Mouse (Mus musculus): ENCODE results near the gene Sema3f.

Gene Sema3f

GRCm38 (mm10) chr9:107662342-107662741 lies 47.9 kb downstream of the Sema3f start:
- no peak for DNase-seq (ENCODE audit: low spot score)

GRCm38 (mm10) chr9:107660777-107661176 lies 49.5 kb downstream of the Sema3f start:
- DNase-seq (ENCODE audit: low spot score), result no peak

DNA sequence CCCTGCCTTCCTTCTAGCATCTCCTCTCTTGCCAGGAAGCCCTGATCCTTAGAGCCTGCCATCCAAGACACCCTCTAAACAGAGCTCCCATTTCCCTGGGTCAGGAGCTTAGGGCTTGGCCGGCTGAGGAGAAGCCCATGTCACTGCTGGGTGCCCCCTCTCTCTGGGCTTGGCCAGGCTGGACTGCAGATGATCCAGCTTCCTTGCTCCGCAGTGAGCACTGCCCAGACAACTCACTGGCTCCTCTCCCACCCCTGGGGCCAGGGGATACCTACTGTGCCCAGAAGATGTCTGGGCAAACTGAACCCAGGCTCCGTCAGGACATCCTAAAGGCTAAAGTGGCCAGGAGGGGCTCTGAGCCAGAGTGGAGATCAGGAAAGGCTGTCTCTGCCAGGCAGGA lies 50.3 kb downstream of the Sema3f start:
- DNase-seq (ENCODE audit: low spot score), result no peak

DNA sequence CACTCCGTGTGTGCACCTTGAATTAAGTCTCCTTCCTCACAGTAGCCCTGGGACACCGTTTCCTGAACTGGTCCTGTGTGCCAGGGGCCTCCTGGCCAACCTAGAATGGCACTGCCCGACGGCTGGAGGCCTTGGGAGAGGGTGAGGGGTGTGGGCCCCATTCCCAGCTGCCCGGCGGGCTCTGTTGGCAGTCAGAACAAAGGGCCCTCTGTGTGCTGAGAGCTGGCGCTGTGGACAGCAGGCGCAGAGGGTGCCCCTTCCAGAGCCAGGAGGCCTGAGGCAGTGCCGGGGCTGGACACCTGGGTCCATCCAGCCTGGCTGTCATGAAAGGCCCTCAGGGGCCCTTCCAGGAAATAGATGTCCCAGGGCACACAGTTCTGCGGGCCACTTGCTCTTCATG lies 50.7 kb downstream of the Sema3f start:
- no peak for DNase-seq (ENCODE audit: low spot score)

DNA sequence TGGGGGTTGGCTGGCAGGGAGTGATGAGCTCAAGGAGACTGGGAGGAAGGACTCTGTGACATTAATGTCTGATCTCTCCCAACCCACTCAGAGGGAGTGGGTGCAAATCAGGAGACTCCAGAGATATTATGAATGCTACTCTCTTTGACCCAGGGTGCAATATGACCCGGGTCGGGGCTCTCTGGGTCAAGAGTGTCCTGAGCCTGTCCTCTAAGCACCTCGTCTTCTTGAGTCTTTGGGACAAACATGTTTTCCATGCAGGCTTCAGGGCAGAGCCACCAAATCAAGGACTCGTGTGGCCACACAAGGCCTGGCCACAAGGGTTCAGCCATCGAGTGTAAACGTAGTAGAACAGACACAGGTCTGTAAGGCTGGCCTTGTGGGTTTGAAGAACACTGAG lies 52.2 kb downstream of the Sema3f start:
- DNase-seq (ENCODE audit: low spot score), result no peak

GRCm38 (mm10) chr9:107657144-107657543 lies 53.1 kb downstream of the Sema3f start:
- no peak for DNase-seq (ENCODE audit: low spot score)

DNA sequence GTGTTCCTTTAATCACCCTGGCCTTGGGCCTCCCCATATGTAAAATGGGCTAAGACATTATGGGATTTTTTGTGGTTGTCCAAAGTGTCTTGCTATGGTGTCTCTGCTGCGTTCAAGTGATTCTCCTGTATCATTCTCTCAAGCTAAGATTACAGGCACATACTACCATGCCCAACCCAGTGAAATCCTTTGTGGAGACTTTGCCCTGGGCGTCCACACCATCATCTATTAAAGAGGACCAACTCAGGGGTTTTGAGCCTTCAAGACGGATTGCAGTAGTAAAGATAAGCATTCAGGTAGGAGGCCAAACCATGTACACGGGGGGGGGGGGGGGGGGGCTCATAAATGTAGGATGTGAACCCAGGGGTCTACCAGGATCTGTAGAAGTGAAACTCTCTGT lies 55.7 kb downstream of the Sema3f start:
- DNase-seq (ENCODE audit: low spot score), result no peak

DNA sequence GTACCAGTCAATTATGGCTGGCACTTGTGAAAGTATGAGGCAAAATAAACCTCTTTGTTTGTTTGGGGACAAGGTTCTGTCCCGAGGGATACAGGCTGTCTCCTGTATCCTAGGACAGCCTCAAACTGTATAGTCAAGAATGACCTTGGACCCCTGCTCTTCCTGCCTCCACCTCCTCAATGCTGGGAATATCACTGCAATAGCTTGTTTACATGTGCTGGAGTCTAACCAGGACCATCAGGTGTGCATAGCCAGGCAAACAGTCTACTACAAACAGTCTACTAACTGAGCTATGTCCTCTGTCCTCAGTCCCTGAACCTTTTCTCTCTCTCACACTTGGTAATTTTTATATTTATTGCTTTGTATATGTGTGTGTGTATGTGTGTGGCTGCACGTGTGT lies 56.8 kb downstream of the Sema3f start:
- DNase-seq (ENCODE audit: low spot score), result no peak

DNA sequence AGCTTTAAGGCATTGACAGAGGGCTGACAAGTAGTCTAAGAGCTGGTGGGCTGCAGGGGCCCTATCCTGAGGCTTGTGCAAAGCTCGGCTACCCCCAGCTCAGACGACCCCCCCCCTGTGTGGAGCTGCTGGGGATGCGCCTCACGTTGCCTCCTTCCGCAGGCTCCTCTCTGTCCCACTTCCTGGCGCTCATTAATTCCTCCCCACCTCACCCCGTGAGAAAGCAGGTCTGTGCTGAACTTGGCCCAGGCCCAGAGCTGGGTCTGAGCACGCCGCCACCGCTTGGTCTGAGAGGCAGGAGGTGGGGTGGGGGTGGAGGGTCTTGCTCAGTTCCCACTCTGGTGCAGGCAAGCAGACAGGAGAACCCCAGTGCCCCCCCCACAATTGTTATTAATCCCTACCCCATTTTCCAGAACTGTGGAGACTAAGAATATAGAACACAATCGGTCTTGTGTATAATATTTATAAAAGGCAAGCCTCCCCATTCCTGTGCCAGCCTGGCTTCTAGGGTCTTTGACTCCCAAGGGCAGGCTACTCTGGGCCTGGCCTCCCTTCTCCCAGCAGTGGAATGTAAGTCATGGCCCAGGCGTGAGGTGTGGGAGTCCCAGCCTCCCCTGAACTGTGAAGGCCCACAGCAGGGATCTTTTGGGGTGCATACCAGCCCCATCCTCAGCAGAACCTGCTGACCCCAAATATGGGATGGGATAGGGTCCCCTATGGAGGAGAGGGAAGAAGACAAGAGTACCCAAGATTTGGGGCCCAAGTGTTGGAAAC lies 59.4 kb downstream of the Sema3f start:
- DNase-seq (ENCODE audit: low spot score), result no peak

DNA sequence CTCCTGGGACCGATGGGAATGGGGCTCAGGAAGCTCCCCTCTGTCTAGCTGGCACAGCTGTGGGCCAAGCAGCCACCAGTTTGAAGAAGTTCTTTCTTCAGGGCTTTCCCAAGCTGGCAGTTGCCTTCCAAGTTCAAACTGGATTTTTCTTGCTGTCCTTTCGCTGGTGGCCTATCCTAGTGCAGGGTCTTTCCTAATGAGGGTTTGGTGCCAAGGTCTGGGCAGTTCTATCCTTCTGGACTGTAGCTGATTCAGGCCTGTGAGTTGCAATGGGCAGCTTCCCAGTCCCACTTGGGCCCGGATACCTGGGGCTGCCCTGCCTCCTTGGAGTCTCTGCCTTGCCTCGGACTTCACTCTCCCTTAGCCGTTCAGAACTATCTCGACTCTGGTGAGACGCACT lies 60.0 kb downstream of the Sema3f start:
- no peak for DNase-seq (ENCODE audit: low spot score)

DNA sequence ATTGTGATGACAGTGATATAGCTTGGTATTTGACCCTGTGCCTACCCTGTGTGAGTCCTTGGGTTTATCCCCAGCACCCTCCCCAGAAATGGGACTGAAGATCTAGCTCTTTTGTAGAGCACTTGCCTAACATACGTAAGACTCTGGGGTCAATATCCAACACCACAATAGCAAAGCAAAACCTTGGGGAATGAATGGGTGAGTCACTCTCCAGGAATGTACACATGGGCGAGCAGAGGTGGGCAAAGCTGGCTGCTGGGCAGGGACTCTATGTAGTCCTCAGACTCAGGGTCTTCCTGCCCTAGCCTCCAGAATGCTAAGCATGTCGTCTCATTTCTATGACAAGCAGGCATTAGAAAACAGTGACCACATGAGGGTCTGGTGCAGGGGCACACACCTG lies 61.5 kb downstream of the Sema3f start:
- no peak for DNase-seq (ENCODE audit: low spot score)

GRCm38 (mm10) chr9:107646975-107647374 lies 63.3 kb downstream of the Sema3f start:
- DNase-seq (ENCODE audit: low spot score), result no peak

DNA sequence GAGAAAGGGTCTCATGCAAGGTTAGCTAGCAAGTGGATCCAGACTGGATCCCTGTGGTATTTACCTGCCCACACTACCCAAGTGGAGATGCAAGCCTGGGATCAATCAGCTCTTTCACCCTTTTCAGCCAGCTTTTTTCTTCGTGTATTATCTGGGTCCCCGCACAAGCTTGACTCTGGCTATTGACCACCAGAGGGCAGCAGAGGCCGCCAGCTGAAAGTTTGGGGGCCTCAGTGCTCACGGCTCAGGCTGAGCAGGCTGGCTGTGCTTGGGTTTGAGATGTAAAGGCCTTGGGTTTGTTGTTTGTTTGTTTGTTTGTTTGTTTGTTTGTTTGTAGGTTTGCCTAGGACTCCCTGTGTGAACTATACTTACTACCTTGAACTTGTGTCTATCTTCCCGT lies 64.7 kb downstream of the Sema3f start:
- DNase-seq (ENCODE audit: low spot score), result peak; percentile 77

DNA sequence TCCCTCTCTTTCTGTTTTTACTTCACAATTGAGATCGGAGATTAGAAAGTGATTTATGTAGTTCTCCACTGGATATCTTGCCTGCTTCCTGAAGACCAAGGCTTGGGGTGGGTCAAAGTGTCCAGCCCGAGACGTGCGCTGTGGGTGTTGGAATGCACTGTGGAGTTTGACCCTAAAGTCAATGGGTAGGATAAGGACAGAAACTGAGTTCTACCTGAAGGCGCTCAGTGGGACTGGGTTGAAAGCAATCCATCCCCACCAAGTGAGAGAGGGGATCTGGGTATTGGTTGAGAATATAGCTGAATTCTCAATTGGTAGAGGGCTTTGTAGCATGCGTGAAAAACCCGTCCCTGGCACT lies 65.1 kb downstream of the Sema3f start:
- DNase-seq (ENCODE audit: low spot score), result no peak

- peak; percentile 96 for DNase-seq (ENCODE audit: low spot score)
Observed at GRCm38 (mm10) chr9:107644495-107645152, 65.7 kb downstream of the Sema3f start.

DNA sequence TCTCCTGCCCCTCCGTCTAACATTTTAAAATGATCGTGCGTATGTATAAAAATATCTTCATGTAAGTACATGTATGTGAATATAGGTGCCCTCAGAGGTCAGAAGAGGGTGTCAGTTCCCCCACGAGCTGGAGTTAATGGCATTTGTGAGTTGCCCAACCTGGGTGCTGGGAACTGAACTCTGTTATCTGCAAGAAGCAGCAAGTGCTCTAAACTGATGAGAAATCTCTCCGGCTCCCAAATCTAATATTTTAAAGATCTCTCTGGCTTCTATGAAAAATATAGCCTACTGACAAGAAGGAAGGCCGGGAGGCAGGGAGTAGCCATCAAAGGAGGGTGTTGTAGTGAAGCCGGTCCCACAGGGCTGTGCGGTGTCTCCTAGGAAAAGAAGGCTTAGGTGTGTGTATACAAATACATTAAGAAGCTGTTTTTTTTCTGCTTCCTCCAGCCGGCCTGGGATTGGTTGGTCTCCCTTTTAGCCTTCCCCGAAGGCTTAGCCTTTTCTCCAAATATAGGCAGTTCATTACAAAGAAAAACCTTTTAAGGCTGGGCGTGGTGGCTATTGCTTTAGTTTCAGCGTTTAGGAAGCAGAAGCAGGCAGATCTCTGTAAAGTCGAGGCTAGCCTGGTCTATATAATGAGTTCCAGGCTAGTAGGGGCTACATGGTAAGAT lies 66.6 kb downstream of the Sema3f start:
- DNase-seq (ENCODE audit: low spot score), result no peak

DNA sequence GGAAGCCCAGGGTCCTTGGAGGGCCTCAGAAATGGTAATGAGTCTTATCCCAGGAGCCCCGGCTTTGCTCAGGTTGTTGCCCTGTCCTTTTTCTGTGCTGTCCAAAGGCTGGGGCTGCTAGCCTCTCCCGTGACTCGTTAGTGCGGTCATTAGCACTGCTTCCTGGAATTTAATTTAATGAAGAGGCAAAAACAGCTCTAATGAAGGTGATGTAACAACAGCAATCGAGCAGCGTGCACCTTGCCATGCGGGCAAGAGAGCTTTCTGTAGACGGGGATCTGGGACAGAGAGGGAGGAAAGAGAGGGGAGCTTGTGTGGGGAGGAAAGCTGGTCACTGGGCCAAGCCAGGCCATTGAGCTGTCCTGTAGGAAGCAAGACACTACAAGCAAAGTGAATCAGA lies 68.6 kb downstream of the Sema3f start:
- DNase-seq (ENCODE audit: low spot score), result no peak

DNA sequence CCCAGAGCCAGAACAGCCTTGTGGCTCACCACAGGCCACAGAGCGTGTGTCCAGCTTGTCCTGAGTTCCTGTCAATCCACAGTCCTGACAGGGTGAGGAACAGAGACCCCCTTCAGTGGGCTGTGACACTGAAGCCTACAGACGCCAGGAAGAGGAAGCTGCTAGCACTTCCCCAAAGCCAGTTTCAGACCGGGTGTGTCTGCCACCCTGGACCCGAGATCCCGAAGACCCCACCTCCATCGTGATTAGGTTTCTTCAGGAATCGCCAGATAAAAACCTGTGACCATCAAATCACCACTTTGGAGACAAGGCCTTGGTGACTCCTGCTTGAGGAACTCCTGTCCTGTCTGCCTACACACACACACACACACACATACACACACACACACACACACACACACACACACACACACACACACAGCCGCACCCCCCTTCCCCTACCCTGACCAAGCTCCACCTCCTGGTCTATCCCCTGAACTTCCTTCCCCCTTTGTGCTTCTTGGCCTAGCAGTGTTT lies 70.0 kb downstream of the Sema3f start:
- no peak for DNase-seq (ENCODE audit: low spot score)

GRCm38 (mm10) chr9:107637070-107637469 lies 73.2 kb downstream of the Sema3f start:
- no peak for DNase-seq (ENCODE audit: low spot score)

GRCm38 (mm10) chr9:107635279-107636028 lies 74.8 kb downstream of the Sema3f start, which contains the start of gene Gnai2:
Gnai2 (minus strand) TSS chr9:107635367.
- DNase-seq (ENCODE audit: low spot score), result peak; percentile 95

- DNase-seq (ENCODE audit: low spot score), result no peak
Observed at GRCm38 (mm10) chr9:107634406-107635278, 75.6 kb downstream of the Sema3f start.

Measured in ovary, postnatal 14 days (tissue).